Mouse (Mus musculus): ENCODE data around the gene Bicdl1.

- TF ChIP-seq CTCF (IDR thresholded peaks at IDR 0.05; ENCODE audit: low read depth, low read length) (no peak), TAL1 (conservative IDR thresholded peaks at IDR 0.05; ENCODE audit: low read depth, low read length) (no peak)
Measured at GRCm38 (mm10) chr5:115651821-115652220, 79.6 kb downstream of the Bicdl1 start.
